In the genomic region with DNA sequence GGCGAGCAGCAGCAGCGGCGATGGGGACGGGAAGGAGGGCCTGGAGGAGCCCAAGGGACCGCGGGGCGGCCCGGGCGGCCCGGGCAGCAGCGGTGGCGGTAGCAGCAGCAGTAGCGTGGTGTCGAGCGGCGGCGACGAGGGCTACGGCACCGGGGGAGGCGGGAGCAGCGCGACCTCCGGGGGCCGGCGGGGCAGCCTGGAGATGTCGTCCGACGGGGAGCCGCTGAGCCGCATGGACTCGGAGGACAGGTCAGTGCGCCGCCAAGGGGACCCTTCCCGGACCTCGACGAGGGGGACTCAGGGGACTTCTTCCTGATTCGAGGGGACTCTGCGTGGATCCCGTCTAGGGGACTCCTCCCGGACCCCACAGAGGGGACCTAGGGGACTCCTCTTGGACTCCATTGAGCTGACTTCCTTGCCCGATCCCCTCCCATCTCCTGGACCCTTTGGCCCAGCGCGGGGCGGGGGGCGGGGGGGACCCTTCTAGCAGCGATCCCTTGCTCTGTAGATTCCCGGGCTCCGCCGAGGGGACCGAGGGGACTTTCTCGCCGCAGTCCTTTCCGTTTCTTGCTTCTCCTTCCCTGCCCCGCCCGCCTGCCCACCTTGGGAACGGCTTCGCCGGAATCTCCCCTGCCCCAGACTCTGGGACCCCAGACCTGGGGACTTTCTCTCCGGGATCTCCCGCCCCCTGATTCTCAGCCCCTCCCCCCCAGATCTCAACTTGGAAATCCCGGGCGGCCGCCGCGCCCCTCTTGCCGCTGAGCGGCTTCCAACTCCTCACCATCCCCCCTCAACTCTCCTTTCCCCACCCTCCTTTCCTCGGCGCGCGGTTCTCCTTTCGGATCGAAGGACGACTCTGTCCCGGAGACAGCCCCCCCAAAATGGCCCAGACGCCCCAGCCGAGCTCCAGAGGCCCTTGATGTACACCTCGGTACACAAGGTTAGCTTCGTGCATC, we compare ENCODE assay signal across 8 mouse cellular contexts. TPM values are rescaled to one million over a fixed set of nuclear protein-coding genes. Genes with fewer than 3 reads are reported as not detected.
DNase-seq lines count a peak whose midpoint lies in the region; ATAC-seq and TF ChIP-seq lines count a peak whose summit lies in the region.

No protein-coding gene starts in this region.

- peak; percentile 53 to 69 for DNase-seq in right cerebral cortex, postnatal 10 days (ENCODE audit: low spot score in 2 of 2)
- no peak for DNase-seq in right cerebral cortex, adult 18-20 months
- DNase-seq in gastrocnemius, postnatal 4 days (ENCODE audit: low spot score in 2 of 2) = peak; percentile 51
- peak; percentile 41 for DNase-seq in ovary, postnatal 10 days (ENCODE audit: low spot score)
- peak; percentile 61 to 65 for DNase-seq in thymus, postnatal 36 days

- no peaks in the 10 kb centered on the region for H3K27me3 ChIP-seq in intestine, embryonic 16.5 days (replicated peaks; ENCODE audit: control insufficient read depth, insufficient read depth, low read length)
- no peaks in the 10 kb centered on the region for H3K27me3 ChIP-seq in lung, embryonic 16.5 days (ENCODE audit: control insufficient read depth, insufficient read depth, low read depth, low read length)

- H3K36me3 ChIP-seq in intestine, embryonic 16.5 days (ENCODE audit: control insufficient read depth, insufficient read depth, low read length) = no peaks in the 10 kb centered on the region
- H3K36me3 ChIP-seq in lung, embryonic 16.5 days (ENCODE audit: control insufficient read depth, insufficient read depth, low read length) = no peaks in the 10 kb centered on the region

- peak overlapping the region; percentile 98 for H3K9ac ChIP-seq in intestine, embryonic 16.5 days (ENCODE audit: low read depth, low read length)
- H3K9ac ChIP-seq in lung, embryonic 16.5 days (ENCODE audit: low read length) = peak overlapping the region; percentile 99

- H3K4me1 ChIP-seq in cortical plate, adult 2 months (ENCODE audit: control insufficient read depth, insufficient read depth, low read length) = peaks cover 5% of the 10 kb centered on the region
- peaks cover 20% of the 10 kb centered on the region for H3K4me1 ChIP-seq in intestine, embryonic 16.5 days (ENCODE audit: control insufficient read depth, insufficient read depth, low read length)
- peaks cover 22% of the 10 kb centered on the region for H3K4me1 ChIP-seq in lung, embryonic 16.5 days (replicated peaks; ENCODE audit: control insufficient read depth, insufficient read depth, low read length)

- no peak for TF ChIP-seq POLR2A in cortical plate, adult 2 months (IDR thresholded peaks at IDR 0.05; ENCODE audit: extremely low read depth, insufficient read depth, low read length)

- H3K4me3 ChIP-seq in cortical plate, adult 2 months (ENCODE audit: insufficient read depth, low read length) = peak overlapping the region; percentile 92
- peak overlapping the region; percentile 93 for H3K4me3 ChIP-seq in intestine, embryonic 16.5 days (ENCODE audit: low read length)
- peak overlapping the region; percentile 99 for H3K4me3 ChIP-seq in lung, embryonic 16.5 days (ENCODE audit: low read length)

- peak overlapping the region; percentile 77 for H3K4me2 ChIP-seq in intestine, embryonic 16.5 days (ENCODE audit: low read depth, low read length)
- peak overlapping the region; percentile 85 for H3K4me2 ChIP-seq in lung, embryonic 16.5 days (ENCODE audit: low read depth, low read length)

- TF ChIP-seq CTCF in cortical plate, adult 2 months (IDR thresholded peaks at IDR 0.05; ENCODE audit: extremely low read depth, insufficient read depth, low read length) = no peak

- peak overlapping the region; percentile 100 for H3K27ac ChIP-seq in cortical plate, adult 2 months (ENCODE audit: insufficient read depth, low read length)
- peak overlapping the region; percentile 96 for H3K27ac ChIP-seq in intestine, embryonic 16.5 days (ENCODE audit: low read length)
- H3K27ac ChIP-seq in lung, embryonic 16.5 days (ENCODE audit: low read length) = peak overlapping the region; percentile 94

- peak; percentile 22 for ATAC-seq in intestine, embryonic 16.5 days
- ATAC-seq in lung, embryonic 16.5 days (ENCODE audit: low read depth) = peak; percentile 3

- 0% methylated on average over 80 of the region's 80 CpGs for WGBS in intestine, embryonic 16.5 days
- under 1% methylated on average over 78 of the region's 80 CpGs for WGBS in lung, embryonic 16.5 days

- no peaks in the 10 kb centered on the region for H3K9me3 ChIP-seq in intestine, embryonic 16.5 days (ENCODE audit: control insufficient read depth, low read length)
- H3K9me3 ChIP-seq in lung, embryonic 16.5 days (ENCODE audit: control insufficient read depth, low read length) = no peaks in the 10 kb centered on the region

RNA-seq across cellular contexts. Expression of a gene that starts 1.9 kb away (rescaled TPM):
- 38.0 and 39.5 TPM in 2 replicates for polyA plus RNA-seq in cortical plate, adult 2 months (2012; rRNA removed)
- 10 to 100 TPM; 53.6 to 55.8 TPM for total RNA-seq in gastrocnemius, postnatal 4 days (2021)
- 6.4 and 7.3 TPM in 2 replicates for polyA plus RNA-seq in intestine, embryonic 16.5 days (2015; fragmentation: Nextera tagmentation; extraction: Ambion mirVana)
- polyA plus RNA-seq in lung, embryonic 16.5 days (2015; fragmentation: Nextera tagmentation; extraction: Ambion mirVana) = 9.9 and 10.8 TPM in 2 replicates
